Mouse (Mus musculus) forebrain, embryonic 10.5 days (tissue): ENCODE results near the gene Ntf5. TPM values are rescaled to one million over a fixed set of nuclear protein-coding genes. Genes with fewer than 3 reads are reported as not detected.

Experiments
- DNase-seq: peaks from one replicate; pipeline ENCODE4 v3.0.0-alpha.2; 2017; ENCODE audit warnings: low spot score; ENCODE audit errors: extremely low spot score
- H3K27ac ChIP-seq: fragments of 300-500 bp; sonication (generic); 2 replicates; pipeline ENCODE4 v1.5.1; 2016; ENCODE audit warnings: mild to moderate bottlenecking
- H3K27me3 ChIP-seq: fragments of 300-500 bp; sonication (generic); 2 replicates; pipeline ENCODE4 v1.6.1; 2016; ENCODE audit warnings: mild to moderate bottlenecking; ENCODE audit not compliant: poor library complexity, severe bottlenecking
- H3K36me3 ChIP-seq: fragments of 300-500 bp; sonication (generic); replicated peaks from 2 replicates; pipeline ENCODE4 v1.6.1; 2016; ENCODE audit warnings: mild to moderate bottlenecking, moderate library complexity
- H3K4me1 ChIP-seq: fragments of 300-500 bp; sonication (generic); 2 replicates; pipeline ENCODE4 v1.6.1; 2016
- H3K4me3 ChIP-seq: fragments of 300-500 bp; sonication (generic); 2 replicates; pipeline ENCODE4 v1.5.1; 2016; ENCODE audit warnings: mild to moderate bottlenecking, moderate library complexity
- H3K9me3 ChIP-seq: fragments of 300-500 bp; sonication (generic); 2 replicates; pipeline ENCODE4 v1.6.1; 2016; ENCODE audit warnings: mild to moderate bottlenecking, moderate library complexity
- WGBS: fragments of 180-500 bp; shearing (Covaris S2); methylation state at CpG from one replicate; pipeline ENCODE4 v1.1.7; 2016; 5-methylcytosine and 5-hydroxymethylcytosine counted together
- polyA plus RNA-seq: library from polyadenylated mRNA; unstranded; fragments of >200 nt; fragmentation: Nextera tagmentation; extraction: Ambion mirVana; gene quantifications from 2 replicates; pipeline ENCODE4 v1.2.1, GENCODE M21; 2016

Gene Ntf5
- polyA plus RNA-seq, 1 experiment from 2014 or later: 0.87 TPM

DNA sequence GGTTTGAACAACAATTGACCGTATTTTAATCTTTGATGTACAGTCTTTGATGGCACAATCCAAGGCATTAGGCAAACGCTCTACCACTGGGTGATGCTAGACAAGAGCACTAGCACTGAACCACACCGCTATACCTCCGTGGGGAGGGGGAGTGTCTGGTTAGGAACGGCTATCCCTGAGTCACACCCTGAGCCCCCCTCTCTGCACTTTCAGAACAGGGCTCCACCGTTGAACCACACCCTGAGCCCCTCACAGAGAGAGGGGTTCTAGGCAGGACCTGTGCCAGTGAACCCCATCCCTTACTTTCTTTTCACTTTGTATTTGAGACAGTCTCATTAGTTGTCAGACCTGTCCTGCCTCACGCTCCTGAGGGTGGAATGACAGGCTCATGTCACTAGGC lies 5.1 kb upstream of the Ntf5 start:
- Histone ChIP-seq H3K9me3 (no peaks in the 10 kb centered on the region), H3K4me1 (peaks cover 24% of the 10 kb centered on the region), H3K27me3 (peaks cover 85% of the 10 kb centered on the region), H3K4me3 (no peak overlapping the region), H3K36me3 (no peaks in the 10 kb centered on the region), H3K27ac (no peak overlapping the region)
- 72% methylated on average over 7 of the region's 7 CpGs for WGBS
- no peak for DNase-seq

DNA sequence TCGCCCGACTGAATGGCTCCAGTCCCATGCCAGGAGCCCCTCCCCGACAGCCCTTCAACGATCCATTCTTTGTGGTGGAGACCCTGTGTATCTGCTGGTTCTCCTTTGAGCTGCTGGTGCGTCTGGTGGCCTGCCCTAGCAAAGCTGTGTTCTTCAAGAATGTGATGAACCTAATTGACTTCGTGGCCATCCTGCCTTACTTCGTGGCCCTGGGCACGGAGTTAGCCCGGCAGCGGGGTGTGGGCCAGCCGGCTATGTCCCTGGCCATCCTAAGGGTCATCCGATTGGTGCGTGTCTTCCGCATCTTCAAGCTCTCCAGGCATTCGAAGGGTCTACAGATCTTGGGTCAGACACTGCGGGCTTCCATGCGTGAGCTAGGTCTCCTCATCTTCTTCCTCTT lies 4.5 kb upstream of the Ntf5 start:
- H3K4me1 ChIP-seq: peaks cover 30% of the 10 kb centered on the region
- no peak for DNase-seq
- 89% methylated on average over 17 of the region's 17 CpGs for WGBS
- H3K27ac ChIP-seq: no peak overlapping the region
- H3K9me3 ChIP-seq: no peaks in the 10 kb centered on the region
- H3K36me3 ChIP-seq: no peaks in the 10 kb centered on the region
- H3K27me3 ChIP-seq: peaks cover 91% of the 10 kb centered on the region
- H3K4me3 ChIP-seq: no peak overlapping the region

DNA sequence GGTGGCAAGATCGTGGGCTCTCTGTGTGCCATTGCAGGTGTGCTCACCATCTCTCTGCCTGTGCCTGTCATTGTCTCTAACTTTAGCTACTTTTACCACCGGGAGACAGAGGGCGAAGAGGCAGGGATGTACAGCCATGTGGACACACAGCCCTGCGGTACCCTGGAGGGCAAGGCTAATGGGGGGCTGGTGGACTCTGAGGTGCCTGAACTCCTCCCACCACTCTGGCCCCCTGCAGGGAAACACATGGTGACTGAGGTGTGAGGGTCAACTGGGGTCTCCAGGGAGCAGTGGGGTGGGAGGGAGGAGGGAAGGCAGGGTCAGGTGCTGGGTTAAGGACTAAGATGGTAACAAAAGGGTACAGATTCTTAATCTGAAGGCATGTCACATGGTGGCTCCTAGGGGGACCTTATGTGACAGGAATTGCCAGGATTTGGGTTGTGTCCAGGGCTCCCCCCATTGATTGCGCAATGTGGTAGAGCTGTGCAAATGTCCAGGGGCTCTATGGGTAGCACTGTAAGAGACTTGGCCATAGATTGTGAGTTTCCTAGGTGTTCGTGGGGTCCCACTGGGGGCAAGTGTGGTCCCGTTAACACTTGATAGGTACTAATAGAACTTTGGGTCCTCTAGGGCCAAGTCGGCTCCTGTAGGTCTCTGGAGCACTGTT lies 3.9 kb upstream of the Ntf5 start:
- WGBS: 91% methylated on average over 8 of the region's 8 CpGs
- Histone ChIP-seq H3K4me3 (no peak overlapping the region), H3K27ac (no peak overlapping the region), H3K36me3 (no peaks in the 10 kb centered on the region), H3K9me3 (no peaks in the 10 kb centered on the region), H3K27me3 (peaks cover 98% of the 10 kb centered on the region), H3K4me1 (peaks cover 36% of the 10 kb centered on the region)
- no peak for DNase-seq

DNA sequence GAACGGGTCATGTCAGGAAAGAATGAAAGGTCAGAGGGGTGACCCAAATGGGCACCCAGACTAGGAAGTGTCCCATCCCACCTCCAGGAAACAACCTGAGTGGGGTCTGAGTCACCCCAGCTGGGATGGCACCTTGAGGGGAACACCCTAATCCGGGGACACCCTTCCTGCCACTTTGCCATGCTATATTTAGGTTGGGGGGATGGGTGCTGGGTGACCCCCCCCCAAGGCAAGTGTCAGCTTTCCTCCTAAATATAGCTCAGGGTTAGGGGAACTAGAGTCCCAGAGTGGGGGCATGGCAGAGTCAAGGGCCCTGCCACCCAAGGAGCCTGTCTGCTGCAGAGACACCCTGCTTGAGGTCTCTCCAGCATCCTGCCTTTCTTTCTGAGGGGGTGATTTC lies 1.1 kb upstream of the Ntf5 start:
- H3K9me3 ChIP-seq: no peaks in the 10 kb centered on the region
- no peak overlapping the region for H3K4me3 ChIP-seq
- H3K27ac ChIP-seq: no peak overlapping the region
- peaks cover 28% of the 10 kb centered on the region for H3K4me1 ChIP-seq
- 96% methylated on average over 2 of the region's 2 CpGs for WGBS
- peaks cover 100% of the 10 kb centered on the region for H3K27me3 ChIP-seq
- no peaks in the 10 kb centered on the region for H3K36me3 ChIP-seq
- no peak for DNase-seq

DNA sequence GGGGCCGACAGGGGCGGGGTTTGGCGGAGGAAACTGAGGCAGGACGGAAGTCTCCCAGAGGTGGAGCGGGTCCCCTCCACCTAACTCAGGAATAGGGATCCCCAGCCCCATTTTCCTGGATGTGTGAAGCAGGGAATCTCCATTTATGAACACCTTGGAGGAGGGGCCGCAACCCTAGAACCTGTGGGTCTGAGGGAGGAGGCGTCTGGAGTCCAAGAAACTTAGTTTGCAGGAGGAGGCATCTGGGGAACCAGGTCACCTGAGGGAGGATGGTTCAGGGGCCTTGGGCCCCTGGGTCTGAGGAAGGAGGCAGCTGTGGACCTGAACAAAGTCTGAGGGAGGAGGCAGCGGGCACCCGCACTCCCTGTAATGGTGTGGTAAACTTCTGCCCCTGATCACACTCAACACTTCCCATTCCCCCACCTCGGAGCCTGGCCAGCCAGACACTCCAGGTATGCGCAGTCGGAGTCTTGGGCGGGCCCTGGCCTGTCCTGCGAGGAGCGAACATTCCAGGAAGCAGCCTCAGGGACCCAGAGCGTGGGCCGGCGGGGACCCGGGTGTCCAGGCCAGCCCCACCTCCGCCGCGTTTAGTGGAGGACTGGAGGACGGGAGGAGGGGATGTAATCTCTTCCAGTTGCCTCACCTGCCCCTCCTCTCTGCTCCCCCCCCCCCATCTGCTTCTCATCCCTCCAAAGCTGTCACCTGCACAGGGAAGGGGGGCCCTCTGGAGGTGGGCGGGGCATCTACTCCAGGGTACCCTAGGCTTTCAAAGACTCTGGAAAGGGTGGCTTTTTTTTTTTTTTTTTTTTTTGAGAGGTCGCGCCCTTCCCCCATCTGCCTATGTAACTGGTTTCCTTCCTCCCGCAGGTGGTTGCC lies 607 bp downstream of the Ntf5 start:
- 2% methylated on average over 27 of the region's 27 CpGs for WGBS
- peaks cover 100% of the 10 kb centered on the region for H3K27me3 ChIP-seq
- peak overlapping the region; percentile 4; the same call in 1 of the 2 replicates for H3K27ac ChIP-seq
- peaks cover 39% of the 10 kb centered on the region for H3K4me1 ChIP-seq
- peak overlapping the region; percentile 55 for H3K4me3 ChIP-seq
- no peaks in the 10 kb centered on the region for H3K9me3 ChIP-seq
- DNase-seq: no peak
- no peaks in the 10 kb centered on the region for H3K36me3 ChIP-seq

DNA sequence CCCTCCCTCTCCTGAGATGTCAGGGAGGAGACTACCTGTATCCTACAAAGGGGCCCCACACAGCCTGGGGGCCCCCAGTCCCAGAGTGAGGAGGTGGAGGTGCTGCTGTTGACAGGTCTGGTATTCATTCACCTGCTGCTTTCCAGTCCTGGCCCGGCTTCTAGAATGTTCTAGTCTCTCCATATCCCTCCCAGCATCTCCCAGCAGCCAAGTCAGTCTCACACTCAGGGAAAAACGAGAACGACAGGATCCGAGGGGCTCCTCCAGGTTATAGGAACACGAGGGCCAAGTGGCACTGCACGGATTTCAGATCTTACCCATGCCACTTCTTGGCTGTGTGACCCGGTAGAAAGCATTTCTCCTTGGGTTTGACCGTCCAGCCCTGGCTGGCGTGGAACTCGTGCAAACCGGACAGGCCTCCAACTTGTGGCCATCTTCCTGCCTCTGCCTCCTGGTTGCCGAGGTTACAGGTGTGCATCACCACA lies 1.3 kb downstream of the Ntf5 start:
- peak overlapping the region; percentile 55; the same call in 1 of the 2 replicates for H3K4me3 ChIP-seq
- H3K36me3 ChIP-seq: no peaks in the 10 kb centered on the region
- no peak for DNase-seq
- no peak overlapping the region for H3K27ac ChIP-seq
- H3K4me1 ChIP-seq: peaks cover 41% of the 10 kb centered on the region
- peaks cover 100% of the 10 kb centered on the region for H3K27me3 ChIP-seq
- no peaks in the 10 kb centered on the region for H3K9me3 ChIP-seq
- WGBS: 45% methylated on average over 12 of the region's 12 CpGs

DNA sequence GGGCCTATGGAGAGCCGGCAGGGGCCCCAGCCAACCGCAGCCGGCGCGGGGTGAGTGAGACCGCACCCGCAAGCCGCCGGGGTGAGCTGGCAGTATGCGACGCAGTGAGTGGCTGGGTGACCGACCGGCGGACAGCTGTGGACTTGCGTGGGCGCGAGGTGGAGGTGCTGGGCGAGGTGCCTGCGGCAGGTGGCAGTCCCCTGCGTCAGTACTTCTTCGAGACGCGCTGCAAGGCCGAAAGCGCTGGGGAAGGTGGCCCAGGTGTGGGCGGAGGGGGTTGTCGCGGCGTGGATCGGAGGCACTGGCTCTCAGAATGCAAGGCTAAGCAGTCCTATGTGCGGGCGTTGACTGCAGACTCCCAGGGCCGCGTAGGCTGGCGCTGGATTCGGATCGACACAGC lies 2.1 kb downstream of the Ntf5 start:
- H3K27ac ChIP-seq: no peak overlapping the region
- no peak for DNase-seq
- peaks cover 49% of the 10 kb centered on the region for H3K4me1 ChIP-seq
- H3K36me3 ChIP-seq: peaks cover 8% of the 10 kb centered on the region
- no peaks in the 10 kb centered on the region for H3K9me3 ChIP-seq
- peaks cover 100% of the 10 kb centered on the region for H3K27me3 ChIP-seq
- WGBS: 11% methylated on average over 37 of the region's 37 CpGs
- H3K4me3 ChIP-seq: peak overlapping the region; percentile 24; the same call in 1 of the 2 replicates

DNA sequence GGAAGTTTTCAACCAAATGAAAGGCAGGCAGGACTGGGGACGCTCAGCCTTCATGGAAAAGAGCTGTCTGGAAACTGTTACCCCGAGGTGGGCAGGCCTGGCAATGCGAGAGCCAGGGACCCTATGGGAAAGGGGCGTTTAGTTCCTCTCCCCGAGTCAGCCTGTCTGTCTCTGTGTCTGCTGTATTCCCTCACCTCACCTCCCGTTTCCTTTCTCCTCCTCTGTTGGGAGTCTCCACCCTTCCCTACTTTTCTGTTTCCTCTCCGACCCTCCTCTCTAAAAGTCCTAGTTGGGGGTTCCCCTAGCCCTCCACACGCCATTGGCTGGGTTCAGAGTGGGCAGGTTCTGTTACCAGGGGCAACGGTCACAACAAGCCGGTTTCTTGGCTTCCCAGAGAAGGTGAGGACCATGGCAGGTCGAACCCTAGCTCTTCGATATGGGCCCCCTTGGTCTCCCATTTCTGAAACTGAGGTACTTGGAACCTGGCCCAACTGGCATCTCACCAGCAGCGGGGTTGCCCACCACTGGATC lies 4.5 kb downstream of the Ntf5 start:
- no peaks in the 10 kb centered on the region for H3K9me3 ChIP-seq
- peaks cover 51% of the 10 kb centered on the region for H3K4me1 ChIP-seq
- peaks cover 32% of the 10 kb centered on the region for H3K36me3 ChIP-seq
- 11% methylated on average over 13 of the region's 13 CpGs for WGBS
- no peak for DNase-seq
- no peak overlapping the region for H3K27ac ChIP-seq
- peaks cover 97% of the 10 kb centered on the region for H3K27me3 ChIP-seq
- peak overlapping the region; percentile 9; the same call in 1 of the 2 replicates for H3K4me3 ChIP-seq

DNA sequence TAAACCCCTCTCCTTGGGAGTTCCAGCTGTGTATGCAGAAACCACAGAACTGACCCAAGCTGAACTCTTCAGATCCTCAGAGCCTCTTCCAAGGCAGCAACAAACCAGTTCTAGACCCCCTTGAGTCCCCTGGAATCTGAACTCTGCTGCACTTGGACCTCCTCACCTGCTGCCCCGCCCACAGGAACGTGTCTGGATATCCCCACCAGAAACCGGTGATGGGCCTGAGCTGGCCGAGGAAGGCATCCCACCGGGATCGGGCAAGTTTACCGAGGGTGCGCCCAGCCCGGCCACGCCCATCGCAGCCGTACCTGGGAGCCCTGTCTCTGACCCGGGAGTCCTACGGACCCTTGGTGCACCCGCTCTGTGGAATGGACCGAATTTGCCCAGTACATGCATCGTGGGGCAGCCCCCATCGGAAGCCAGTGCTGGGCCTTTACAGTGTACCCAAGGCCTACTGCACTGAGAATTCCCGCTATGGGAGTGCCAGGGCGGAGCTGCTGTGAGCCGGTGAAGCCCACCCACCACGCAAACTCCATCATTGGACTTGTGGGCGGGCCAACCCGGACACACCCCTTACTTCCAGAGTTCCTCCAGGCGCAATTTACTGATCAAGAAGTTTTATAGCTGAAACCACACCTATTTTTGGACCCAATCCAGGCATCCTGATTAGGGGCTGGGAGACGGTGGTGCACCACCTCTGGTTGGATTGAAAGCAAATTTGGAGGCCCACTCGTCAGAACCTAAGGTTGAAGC lies 6.5 kb downstream of the Ntf5 start:
- H3K27ac ChIP-seq: no peak overlapping the region
- 14% methylated on average over 27 of the region's 27 CpGs for WGBS
- H3K4me3 ChIP-seq: no peak overlapping the region; the same call in 1 of the 2 replicates
- peaks cover 77% of the 10 kb centered on the region for H3K27me3 ChIP-seq
- no peak for DNase-seq
- peaks cover 52% of the 10 kb centered on the region for H3K36me3 ChIP-seq
- no peaks in the 10 kb centered on the region for H3K9me3 ChIP-seq
- H3K4me1 ChIP-seq: peaks cover 33% of the 10 kb centered on the region

DNA sequence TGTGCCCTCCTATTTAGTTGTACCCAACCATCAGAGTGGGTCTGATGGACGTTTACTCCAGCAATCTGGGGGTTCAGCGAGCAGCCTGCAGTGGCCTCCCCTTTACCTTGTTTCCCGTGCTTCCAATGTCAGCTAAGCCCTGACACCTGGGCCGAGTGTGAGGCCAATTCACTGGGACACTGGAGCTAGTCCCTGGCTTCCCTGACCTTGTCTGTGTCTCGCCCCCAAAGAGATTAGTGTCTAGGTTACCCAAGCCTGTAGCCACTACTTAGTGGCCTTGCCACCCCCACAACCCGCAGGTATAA lies 7.1 kb downstream of the Ntf5 start, which contains the start of gene Lhb:
Gene Lhb (plus strand): TSS at position 206 of the 305 bp plus-strand sequence.
- Histone ChIP-seq H3K27ac (no peak within 1 kb of the TSS), H3K4me1 (peaks cover 28% of the 10 kb centered on the region), H3K4me3 (no peak within 1 kb of the TSS; the same call in 1 of the 2 replicates), H3K9me3 (no peaks in the 10 kb centered on the region), H3K27me3 (peaks cover 71% of the 10 kb centered on the region), H3K36me3 (peaks cover 57% of the 10 kb centered on the region)
- DNase-seq: no peak
- 55% methylated on average over 6 of the region's 6 CpGs for WGBS

DNA sequence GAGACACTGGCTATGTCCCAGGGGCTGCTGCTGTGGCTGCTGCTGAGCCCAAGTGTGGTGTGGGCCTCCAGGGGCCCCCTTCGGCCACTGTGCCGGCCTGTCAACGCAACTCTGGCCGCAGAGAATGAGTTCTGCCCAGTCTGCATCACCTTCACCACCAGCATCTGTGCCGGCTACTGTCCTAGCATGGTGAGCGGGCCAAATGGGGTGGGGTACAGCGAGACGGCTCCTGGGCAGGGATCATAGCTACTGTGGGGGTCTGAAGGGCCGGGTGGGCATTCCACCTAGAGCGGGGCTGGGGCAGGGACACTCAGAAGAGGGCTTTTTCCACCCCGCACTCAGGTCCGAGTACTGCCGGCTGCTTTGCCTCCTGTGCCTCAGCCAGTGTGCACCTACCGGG lies 7.7 kb downstream of the Ntf5 start:
- DNase-seq: no peak
- peaks cover 64% of the 10 kb centered on the region for H3K36me3 ChIP-seq
- H3K9me3 ChIP-seq: no peaks in the 10 kb centered on the region
- H3K27ac ChIP-seq: no peak overlapping the region
- H3K27me3 ChIP-seq: peaks cover 65% of the 10 kb centered on the region
- WGBS: 91% methylated on average over 14 of the region's 14 CpGs
- H3K4me1 ChIP-seq: peaks cover 25% of the 10 kb centered on the region
- no peak overlapping the region for H3K4me3 ChIP-seq

DNA sequence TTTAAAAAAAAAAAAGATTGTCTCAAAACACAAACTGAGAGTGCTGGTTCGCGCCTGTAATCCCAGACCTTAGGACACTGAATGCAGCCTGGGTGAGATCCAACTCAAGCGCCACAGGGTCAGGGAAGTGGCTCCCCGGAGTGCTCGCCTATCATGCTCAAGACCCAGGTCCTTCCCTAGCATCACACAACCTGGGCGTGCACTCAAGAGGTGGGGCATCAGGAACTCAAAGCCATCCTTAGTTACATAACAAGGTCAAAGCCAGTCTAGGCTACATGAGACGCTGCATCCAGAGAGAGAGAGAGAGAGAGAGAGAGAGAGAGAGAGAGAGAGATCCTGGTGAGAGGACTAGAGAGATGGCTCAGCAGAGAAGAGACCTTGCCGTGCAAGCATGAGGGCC lies 13.1 kb downstream of the Ntf5 start:
- Histone ChIP-seq H3K27me3 (peaks cover 12% of the 10 kb centered on the region), H3K4me1 (no peaks in the 10 kb centered on the region), H3K27ac (no peak overlapping the region), H3K36me3 (peaks cover 100% of the 10 kb centered on the region), H3K4me3 (no peak overlapping the region), H3K9me3 (no peaks in the 10 kb centered on the region)
- DNase-seq: no peak
- 93% methylated on average over 8 of the region's 8 CpGs for WGBS
